Mouse (Mus musculus) brown adipose tissue, adult 24 weeks (tissue): Measurements from ENCODE around the gene Pnma1. TPM values are rescaled to one million over a fixed set of nuclear protein-coding genes. Genes with fewer than 3 reads are reported as not detected.

Source experiments
- H3K27ac ChIP-seq: fragments of 200-500 bp; replicated peaks from 2 replicates; pipeline ENCODE4 v1.5.1; 2012; ENCODE audit warnings: low read depth, mild to moderate bottlenecking, low read length
- H3K4me1 ChIP-seq: fragments of 200-500 bp; 2 replicates; pipeline ENCODE4 v1.6.1; 2012; ENCODE audit warnings: low read length, mixed read lengths; ENCODE audit not compliant: control insufficient read depth, insufficient read depth, insufficient read length
- H3K4me3 ChIP-seq: fragments of 200-500 bp; 2 replicates; pipeline ENCODE4 v1.5.1; 2012; ENCODE audit warnings: low read depth, mild to moderate bottlenecking, low read length, moderate library complexity; ENCODE audit not compliant: insufficient read depth
- polyA plus RNA-seq: library from polyadenylated mRNA; stranded (reverse); fragments of >200 nt; gene quantifications from 2 replicates; pipeline ENCODE4 v1.2.4, GENCODE M21; 2012; ENCODE audit not compliant: missing spikeins, insufficient read depth, insufficient read length

The Pnma1 gene
- not detected in 2 replicates for polyA plus RNA-seq

DNA sequence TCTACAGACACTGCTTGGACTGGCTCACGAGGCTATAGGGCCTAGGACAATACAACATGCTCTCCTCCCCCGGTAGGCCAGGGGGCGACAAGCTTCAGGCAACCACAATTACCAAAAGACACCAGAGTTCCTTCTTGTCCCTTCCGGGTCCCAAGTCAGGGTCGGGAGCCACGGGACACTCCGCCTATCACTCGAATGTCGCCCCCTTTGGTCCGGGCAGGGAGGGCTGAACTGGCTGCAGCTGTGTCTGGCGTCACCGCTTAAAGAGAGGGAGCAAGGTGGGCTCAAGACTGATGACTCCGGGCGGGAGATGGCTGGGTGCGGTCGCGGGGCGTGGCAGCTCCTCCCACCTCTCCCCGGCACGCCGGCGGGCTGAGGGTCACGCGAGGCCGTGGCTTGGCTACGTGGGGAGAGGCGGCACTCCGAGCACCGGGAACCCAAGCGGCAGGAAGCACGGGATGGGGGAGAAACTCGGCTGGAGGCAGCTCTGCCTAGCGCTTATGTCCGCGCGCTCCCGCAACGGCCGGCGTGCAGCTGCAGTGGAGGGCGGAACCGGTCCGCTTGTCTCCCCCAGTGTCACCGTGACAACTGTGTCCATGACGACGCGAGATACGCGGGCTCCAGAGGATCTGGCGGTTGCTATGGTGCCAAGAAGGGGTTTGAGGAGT lies at the start of gene Pnma1:
Gene Pnma1 (minus strand): TSS at position 536 of the 668 bp plus-strand sequence.
- H3K4me3 ChIP-seq, result peak within 1 kb of the TSS; percentile 68
- H3K27ac ChIP-seq, result no peak within 1 kb of the TSS
- no peaks in the 10 kb centered on the region for H3K4me1 ChIP-seq

GRCm38 (mm10) chr12:84195195-84195594 lies 46.9 kb upstream of the Pnma1 start:
- Histone ChIP-seq H3K4me1 (peaks cover 27% of the 10 kb centered on the region), H3K4me3 (no peak overlapping the region), H3K27ac (no peak overlapping the region)

- Histone ChIP-seq H3K27ac (peak overlapping the region; percentile 79), H3K4me3 (peak overlapping the region; percentile 49), H3K4me1 (peaks cover 33% of the 10 kb centered on the region)
Measured at GRCm38 (mm10) chr12:84194400-84195109, 46.3 kb upstream of the Pnma1 start.

- peak overlapping the region; percentile 82 for H3K4me3 ChIP-seq
- H3K4me1 ChIP-seq, result peaks cover 37% of the 10 kb centered on the region
- H3K27ac ChIP-seq, result peak overlapping the region; percentile 79
Measured at GRCm38 (mm10) chr12:84193642-84194399, 45.5 kb upstream of the Pnma1 start.

DNA sequence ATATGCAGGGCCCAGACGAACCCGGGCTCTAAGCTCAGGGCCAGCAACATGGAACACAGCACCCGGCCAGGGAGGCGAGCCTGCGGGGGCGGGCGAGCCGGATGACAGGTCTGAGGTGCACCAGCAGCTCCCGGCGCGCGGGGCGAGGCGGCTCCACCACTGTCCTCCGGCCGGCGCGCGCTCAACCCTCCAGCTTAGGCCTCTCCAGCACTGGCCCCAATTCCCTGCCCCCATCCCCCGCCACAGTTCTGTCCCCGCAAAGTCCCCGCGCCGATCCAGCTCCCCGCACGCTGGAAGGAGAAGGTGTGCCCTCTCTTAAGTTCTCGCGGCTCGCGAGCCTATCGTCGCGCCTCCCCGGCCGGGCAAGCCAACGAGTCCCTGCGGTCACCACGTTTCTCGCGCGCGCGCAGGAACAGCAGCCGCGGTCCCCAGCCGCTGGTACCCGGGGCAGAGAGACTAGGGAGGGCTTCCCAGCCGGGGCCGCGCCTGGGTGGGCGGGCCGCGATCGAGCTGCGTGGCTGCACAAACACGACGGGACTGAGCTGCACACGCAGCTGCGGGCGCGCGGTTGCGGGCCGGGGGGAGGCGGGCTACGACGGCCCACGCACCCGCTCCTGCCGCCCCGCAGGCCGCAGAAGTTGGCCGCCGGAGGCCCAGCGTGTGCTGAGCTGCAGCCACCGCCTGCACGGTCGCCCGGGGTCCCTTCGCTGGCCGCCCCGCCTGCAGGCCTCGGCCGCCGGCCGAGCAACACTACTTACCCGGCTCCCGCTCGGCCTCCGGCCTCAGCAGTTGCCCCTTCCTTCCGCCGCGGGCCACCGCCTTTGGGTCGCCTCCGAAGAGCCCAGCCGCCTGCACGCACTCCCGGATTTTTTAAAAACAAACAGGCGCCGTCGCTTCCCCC lies 44.7 kb upstream of the Pnma1 start:
- H3K4me3 ChIP-seq, result peak overlapping the region; percentile 82
- peaks cover 41% of the 10 kb centered on the region for H3K4me1 ChIP-seq
- H3K27ac ChIP-seq, result peak overlapping the region; percentile 69

DNA sequence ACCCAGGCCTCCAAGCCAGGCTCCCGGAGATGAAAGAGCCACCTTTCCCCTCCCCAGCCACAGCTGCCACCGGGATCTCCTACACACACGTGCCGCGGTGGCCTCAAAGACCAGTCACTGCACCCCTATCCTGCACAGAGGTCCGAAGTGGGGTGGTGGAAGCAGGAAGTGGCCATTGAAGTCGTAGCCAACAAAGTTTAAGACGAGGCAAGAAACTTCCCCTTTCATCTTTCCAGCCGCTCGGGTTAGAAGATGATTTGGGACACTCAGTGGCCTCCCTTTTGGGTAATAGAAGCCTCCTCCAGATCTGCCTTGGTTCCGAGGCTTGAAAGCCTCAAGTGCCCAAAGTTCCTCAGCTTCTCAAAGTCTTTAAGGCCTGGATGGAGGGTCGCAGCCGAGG lies 44.0 kb upstream of the Pnma1 start:
- Histone ChIP-seq H3K4me1 (peaks cover 46% of the 10 kb centered on the region), H3K27ac (peak overlapping the region; percentile 69; the same call in 1 of the 2 replicates), H3K4me3 (peak overlapping the region; percentile 82)

DNA sequence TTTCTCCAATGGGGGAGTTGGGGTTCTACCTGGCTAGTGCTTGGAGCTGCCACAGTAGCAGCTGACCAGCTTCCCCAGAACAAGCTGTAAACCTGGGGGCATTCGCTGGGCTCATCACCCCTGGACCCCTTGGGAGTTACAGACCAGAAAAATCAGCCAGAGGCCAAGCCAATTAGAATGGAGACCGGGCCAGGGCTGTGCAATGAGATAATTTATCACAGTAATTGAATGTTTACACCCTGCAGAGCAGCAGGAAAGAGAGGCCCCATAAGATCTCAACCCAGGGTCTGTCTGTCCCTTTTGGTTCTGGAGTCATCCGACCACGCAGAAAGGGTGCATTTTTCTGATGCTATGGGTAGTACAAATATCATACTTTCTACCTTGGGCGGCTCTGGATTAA lies 43.5 kb upstream of the Pnma1 start:
- Histone ChIP-seq H3K27ac (0 out of 2 replicates have a peak overlapping the region, but pooled peaks have one; percentile 20), H3K4me1 (peaks cover 51% of the 10 kb centered on the region), H3K4me3 (peak overlapping the region; percentile 82)

DNA sequence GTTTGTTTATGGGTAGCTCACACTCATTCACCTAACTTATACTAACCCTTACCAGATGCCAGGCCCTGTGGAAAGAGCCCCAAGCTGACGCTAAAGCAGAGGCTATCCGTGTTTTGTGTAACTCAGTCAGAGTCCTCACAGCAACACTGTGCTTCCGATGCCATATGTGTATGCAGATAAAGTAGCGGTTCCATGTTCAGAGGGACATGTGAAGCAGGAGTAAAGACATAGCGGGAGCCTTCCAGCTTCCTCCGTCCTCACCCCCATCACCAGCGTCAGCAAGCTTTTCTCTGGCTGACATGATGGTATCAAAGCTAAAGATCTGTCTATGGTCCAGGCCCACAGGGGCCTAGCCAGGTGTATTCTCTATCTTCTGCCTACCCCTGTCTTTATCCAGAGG lies 42.9 kb upstream of the Pnma1 start:
- Histone ChIP-seq H3K4me1 (peaks cover 56% of the 10 kb centered on the region), H3K4me3 (no peak overlapping the region), H3K27ac (no peak overlapping the region)

GRCm38 (mm10) chr12:84190151-84190820 lies 42.0 kb upstream of the Pnma1 start:
- H3K4me1 ChIP-seq, result peaks cover 61% of the 10 kb centered on the region
- peak overlapping the region; percentile 12; the same call in 1 of the 2 replicates for H3K4me3 ChIP-seq
- H3K27ac ChIP-seq, result no peak overlapping the region

GRCm38 (mm10) chr12:84188881-84189444 lies 40.7 kb upstream of the Pnma1 start:
- Histone ChIP-seq H3K4me3 (no peak overlapping the region), H3K27ac (peak overlapping the region; percentile 21; the same call in 1 of the 2 replicates), H3K4me1 (peaks cover 63% of the 10 kb centered on the region)

DNA sequence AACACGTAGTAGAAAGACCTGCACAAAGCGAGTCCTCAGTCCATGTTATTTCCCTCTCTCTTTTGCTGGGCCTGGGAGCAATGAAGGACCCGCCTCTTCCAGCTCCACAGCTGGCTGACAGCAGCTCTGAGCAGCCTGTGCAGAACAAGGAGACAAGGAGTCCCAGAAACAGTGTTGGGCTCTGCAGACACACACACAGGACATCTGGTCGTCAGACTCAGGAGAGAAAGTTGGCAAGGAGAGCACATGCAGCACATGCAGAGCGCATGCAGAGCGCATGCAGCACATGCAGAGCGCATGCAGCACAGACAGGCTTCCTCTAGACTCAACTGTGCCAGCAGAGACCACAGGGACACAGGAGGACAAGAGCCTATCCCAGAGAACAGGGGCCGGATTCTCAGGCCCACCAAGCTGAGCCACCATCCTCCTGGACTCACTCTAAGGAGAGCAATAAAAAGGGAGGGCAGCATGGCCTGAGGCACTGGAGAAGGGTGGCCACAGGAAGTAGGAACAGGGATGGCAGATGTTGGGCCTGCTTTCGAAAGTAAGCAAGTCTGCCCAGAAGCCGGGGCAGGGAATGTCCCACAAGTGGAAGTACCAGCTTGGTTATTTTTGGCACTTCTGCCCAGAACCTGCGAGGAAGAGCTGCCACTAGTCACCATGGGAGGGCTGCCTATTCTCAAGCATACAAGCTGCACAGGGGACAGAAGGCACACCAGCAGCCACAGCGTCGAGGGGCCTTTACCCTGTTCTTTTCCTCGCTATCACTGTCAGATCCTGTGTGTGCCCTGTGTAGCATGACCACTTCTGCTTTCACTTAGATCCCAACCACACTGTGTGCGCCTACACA lies 39.7 kb upstream of the Pnma1 start:
- H3K4me1 ChIP-seq, result peaks cover 64% of the 10 kb centered on the region
- peak overlapping the region; percentile 20 for H3K27ac ChIP-seq
- H3K4me3 ChIP-seq, result no peak overlapping the region

GRCm38 (mm10) chr12:84186950-84187349 lies 38.7 kb upstream of the Pnma1 start:
- no peak overlapping the region for H3K4me3 ChIP-seq
- H3K27ac ChIP-seq, result peak overlapping the region; percentile 1; the same call in 1 of the 2 replicates
- peaks cover 65% of the 10 kb centered on the region for H3K4me1 ChIP-seq

GRCm38 (mm10) chr12:84186536-84186935 lies 38.2 kb upstream of the Pnma1 start:
- peaks cover 69% of the 10 kb centered on the region for H3K4me1 ChIP-seq
- H3K27ac ChIP-seq, result no peak overlapping the region
- H3K4me3 ChIP-seq, result no peak overlapping the region
